Mouse (Mus musculus): Measurements from ENCODE around the gene Hsd17b11. TPM values are rescaled to one million over a fixed set of nuclear protein-coding genes. Genes with fewer than 3 reads are reported as not detected.

Gene Hsd17b11
- 15.1 and 18.8 TPM in 2 replicates for polyA plus RNA-seq (2012; rRNA removed)

DNA sequence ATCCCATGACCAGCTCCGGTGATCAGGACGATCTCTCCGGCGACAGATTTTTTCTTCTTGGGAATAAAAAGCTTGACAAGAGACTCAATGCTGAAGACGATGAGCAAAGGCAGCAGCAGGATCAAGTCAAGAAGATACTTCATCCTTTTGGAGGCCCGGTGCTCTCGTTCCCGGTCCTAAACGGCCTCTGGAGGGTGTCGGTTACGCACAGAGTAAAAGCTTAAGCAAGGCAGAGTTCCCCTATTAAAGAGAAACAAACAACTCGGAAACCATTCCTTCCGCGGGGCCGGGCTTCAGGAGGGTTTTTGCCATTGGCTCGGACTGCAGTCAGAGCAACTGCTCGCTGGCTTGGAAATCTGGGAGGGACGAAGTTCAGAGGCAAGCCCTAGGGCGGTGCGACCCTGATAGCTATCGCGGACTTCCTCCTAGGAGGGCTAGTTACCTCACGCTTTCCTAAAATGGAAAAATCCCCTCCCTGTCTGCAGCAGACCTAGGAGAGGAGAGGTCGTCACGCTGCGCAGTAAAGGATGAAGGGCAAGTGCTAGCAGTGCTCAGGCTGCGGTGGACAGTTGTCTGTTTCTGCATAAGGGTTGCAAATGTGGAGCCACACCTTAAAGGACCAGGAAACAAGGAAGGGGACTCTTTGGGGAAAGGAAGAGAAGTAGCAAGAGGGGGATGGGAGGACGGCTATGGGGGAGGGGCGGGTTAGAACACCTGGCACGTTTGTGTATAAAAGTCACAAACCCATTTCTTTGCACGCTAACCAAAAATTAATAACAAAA, at the start of gene Hsd17b11:
Hsd17b11 (minus strand) TSS at position 323 of the 782 bp plus-strand sequence.
- Histone ChIP-seq H3K27me3 (ENCODE audit: control insufficient read depth, insufficient read depth, low read length) (no peaks in the 10 kb centered on the region), H3K27ac (ENCODE audit: control insufficient read depth, insufficient read depth, low read length) (peak within 1 kb of the TSS; percentile 81), H3K36me3 (ENCODE audit: control insufficient read depth, insufficient read depth, low read length) (no peaks in the 10 kb centered on the region), H3K4me3 (ENCODE audit: control insufficient read depth, insufficient read depth, low read length) (peak within 1 kb of the TSS; percentile 94), H3K4me1 (replicated peaks; ENCODE audit: control insufficient read depth, insufficient read depth, low read length) (peaks cover 37% of the 10 kb centered on the region)
- DNase-seq = peak; percentile 57
- TF ChIP-seq CTCF (IDR thresholded peaks at IDR 0.05; ENCODE audit: borderline replicate concordance, control insufficient read depth, extremely low read depth, insufficient read depth, low read length, poor library complexity) (no peak), POLR2A (IDR thresholded peaks at IDR 0.05; ENCODE audit: control insufficient read depth, extremely low read depth, insufficient read depth, low read length, poor library complexity) (no peak; the same call in 1 of the 2 replicates)
- under 1% methylated on average over 31 of the region's 31 CpGs for WGBS

DNA sequence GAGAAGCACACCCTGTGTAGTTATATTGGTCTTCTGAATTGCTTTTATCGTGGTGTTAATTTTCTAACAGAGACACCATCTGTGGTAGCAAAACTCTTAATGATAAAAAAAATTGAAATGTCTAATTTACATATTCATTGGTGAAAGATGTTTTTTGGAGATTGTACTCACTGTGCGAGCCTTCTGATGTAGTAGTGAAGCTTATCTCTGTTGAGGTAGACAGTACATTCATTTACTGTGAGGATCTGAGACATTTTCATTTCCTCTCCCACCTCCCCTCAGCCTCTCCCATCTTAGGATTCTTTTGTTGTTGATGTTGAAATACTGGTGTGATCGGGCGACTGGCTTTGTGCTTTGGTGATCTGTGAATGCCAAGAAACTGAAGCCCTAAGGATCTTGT, 49.3 kb upstream of the Hsd17b11 start:
- Histone ChIP-seq H3K4me3 (ENCODE audit: control insufficient read depth, insufficient read depth, low read length) (no peak overlapping the region), H3K36me3 (ENCODE audit: control insufficient read depth, insufficient read depth, low read length) (no peaks in the 10 kb centered on the region), H3K27ac (ENCODE audit: control insufficient read depth, insufficient read depth, low read length) (no peak overlapping the region), H3K27me3 (ENCODE audit: control insufficient read depth, insufficient read depth, low read length) (no peaks in the 10 kb centered on the region), H3K4me1 (replicated peaks; ENCODE audit: control insufficient read depth, insufficient read depth, low read length) (no peaks in the 10 kb centered on the region)
- 77% methylated on average over 4 of the region's 4 CpGs for WGBS
- no peak for DNase-seq
- TF ChIP-seq CTCF (IDR thresholded peaks at IDR 0.05; ENCODE audit: borderline replicate concordance, control insufficient read depth, extremely low read depth, insufficient read depth, low read length, poor library complexity) (no peak), POLR2A (IDR thresholded peaks at IDR 0.05; ENCODE audit: control insufficient read depth, extremely low read depth, insufficient read depth, low read length, poor library complexity) (no peak)

DNA sequence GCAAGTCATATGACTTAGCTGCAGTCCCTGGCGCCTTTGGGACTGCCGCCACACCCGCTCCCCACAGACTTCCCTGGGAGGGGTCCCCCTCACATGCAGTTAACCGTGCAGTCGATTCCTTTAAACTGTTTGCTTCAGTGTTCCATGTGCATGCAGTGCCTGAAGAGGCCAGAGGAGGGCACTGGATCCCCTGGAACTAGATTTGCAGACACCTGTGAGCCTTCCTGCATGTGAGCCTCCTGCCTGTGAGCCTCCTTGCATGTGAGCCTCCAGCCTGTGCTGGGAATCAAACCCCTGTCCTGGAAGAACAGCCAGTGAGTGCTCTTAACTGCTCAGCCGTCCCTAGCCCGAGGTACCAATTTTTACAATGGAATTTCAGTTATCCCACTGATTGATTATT, 47.0 kb upstream of the Hsd17b11 start:
- H3K27ac ChIP-seq (ENCODE audit: control insufficient read depth, insufficient read depth, low read length) = no peak overlapping the region
- H3K4me3 ChIP-seq (ENCODE audit: control insufficient read depth, insufficient read depth, low read length) = no peak overlapping the region
- DNase-seq = peak; percentile 12
- no peaks in the 10 kb centered on the region for H3K27me3 ChIP-seq (ENCODE audit: control insufficient read depth, insufficient read depth, low read length)
- 80% methylated on average over 7 of the region's 7 CpGs for WGBS
- TF ChIP-seq POLR2A (IDR thresholded peaks at IDR 0.05; ENCODE audit: control insufficient read depth, extremely low read depth, insufficient read depth, low read length, poor library complexity) (no peak), CTCF (IDR thresholded peaks at IDR 0.05; ENCODE audit: borderline replicate concordance, control insufficient read depth, extremely low read depth, insufficient read depth, low read length, poor library complexity) (peak; percentile 32; the same call in 1 of the 2 replicates)
- H3K4me1 ChIP-seq (replicated peaks; ENCODE audit: control insufficient read depth, insufficient read depth, low read length) = no peaks in the 10 kb centered on the region
- H3K36me3 ChIP-seq (ENCODE audit: control insufficient read depth, insufficient read depth, low read length) = peaks cover 6% of the 10 kb centered on the region

DNA sequence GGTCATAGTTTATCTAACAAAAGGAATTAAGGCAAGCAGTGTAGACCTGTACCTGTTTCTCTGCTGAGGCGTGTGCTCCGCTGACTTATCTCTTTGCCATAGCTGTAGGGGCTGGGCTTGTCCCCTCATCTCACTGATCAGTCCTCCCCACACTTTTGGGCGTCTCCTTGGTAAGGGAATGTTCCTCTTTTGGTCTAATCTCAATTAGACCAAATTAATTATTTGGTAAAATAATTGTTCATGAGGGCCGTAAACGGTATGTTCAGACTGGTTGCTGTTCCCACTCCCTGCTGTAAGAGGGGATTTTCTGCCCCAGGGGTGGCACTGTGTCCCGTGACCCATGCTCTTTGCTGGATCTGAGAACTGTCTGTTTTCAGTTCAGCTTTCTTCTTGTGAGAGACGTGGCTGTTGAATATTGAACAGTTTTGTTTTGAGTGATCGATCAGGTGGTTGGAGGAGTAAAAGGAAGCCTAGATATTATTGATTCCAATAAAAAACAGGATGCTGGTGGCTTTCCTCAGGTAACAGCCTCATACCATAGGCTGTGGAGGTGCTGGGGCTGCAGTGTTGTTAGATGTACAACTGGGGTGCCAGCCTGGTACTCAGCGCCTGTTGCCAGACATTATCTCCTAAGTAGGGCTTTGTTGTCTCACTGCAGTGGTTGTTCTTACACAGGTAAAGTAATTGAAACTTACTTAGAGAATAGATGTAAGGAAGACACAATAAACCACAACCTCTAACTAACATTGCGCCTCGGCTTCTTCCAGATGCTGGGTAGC, 41.2 kb upstream of the Hsd17b11 start:
- WGBS = 96% methylated on average over 11 of the region's 11 CpGs
- peaks cover 27% of the 10 kb centered on the region for H3K36me3 ChIP-seq (ENCODE audit: control insufficient read depth, insufficient read depth, low read length)

DNA sequence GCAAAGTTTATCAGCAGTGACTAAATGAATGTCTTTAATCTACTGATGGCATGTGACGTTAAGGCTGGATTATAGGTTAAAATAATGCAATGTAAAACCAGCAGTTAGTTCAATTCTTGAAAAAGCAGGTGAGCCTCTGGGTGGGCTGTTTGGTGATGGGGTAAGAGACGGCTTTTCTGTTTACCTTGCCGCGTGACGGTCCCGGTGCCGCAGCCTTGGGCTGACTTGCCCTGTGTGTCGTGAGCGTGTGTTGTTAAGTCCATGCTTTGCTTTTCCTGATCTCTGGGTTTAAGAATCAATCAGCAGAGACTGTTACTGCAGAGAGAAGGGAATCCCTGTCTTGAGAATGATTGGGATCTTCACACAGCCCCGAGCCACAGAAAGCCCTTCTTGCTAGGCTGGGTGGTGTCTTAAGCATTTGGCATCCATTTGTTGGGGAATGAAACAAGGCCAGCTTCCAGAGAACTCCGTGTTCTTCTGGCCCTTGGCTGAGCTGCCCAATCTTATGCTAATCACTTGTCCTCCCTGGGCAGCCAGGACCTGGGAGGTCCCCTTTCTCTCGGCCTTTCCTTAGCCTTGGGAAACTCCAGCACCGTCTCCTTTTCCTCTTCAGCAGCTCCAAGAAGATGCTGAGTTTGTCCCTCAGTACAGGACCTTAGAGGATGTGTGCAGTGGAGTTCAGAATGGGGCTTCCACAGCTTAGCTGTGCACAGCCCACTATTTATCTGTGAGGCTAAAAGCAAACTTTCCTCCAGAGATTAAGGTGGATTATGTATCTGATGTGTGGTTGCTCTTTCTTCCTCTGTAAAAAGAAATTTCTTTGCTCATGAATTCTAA, 40.4 kb upstream of the Hsd17b11 start:
- H3K27ac ChIP-seq (ENCODE audit: control insufficient read depth, insufficient read depth, low read length) = no peak overlapping the region
- no peaks in the 10 kb centered on the region for H3K4me1 ChIP-seq (replicated peaks; ENCODE audit: control insufficient read depth, insufficient read depth, low read length)
- TF ChIP-seq POLR2A (IDR thresholded peaks at IDR 0.05; ENCODE audit: control insufficient read depth, extremely low read depth, insufficient read depth, low read length, poor library complexity) (no peak), CTCF (IDR thresholded peaks at IDR 0.05; ENCODE audit: borderline replicate concordance, control insufficient read depth, extremely low read depth, insufficient read depth, low read length, poor library complexity) (no peak)
- H3K4me3 ChIP-seq (ENCODE audit: control insufficient read depth, insufficient read depth, low read length) = no peak overlapping the region
- peaks cover 27% of the 10 kb centered on the region for H3K36me3 ChIP-seq (ENCODE audit: control insufficient read depth, insufficient read depth, low read length)
- WGBS = 97% methylated on average over 13 of the region's 13 CpGs
- no peaks in the 10 kb centered on the region for H3K27me3 ChIP-seq (ENCODE audit: control insufficient read depth, insufficient read depth, low read length)
- DNase-seq = no peak

More for the DNA sequence above, 41.2 kb upstream of the Hsd17b11 start:
- Histone ChIP-seq H3K27me3 (ENCODE audit: control insufficient read depth, insufficient read depth, low read length) (no peaks in the 10 kb centered on the region), H3K4me3 (ENCODE audit: control insufficient read depth, insufficient read depth, low read length) (no peak overlapping the region), H3K4me1 (replicated peaks; ENCODE audit: control insufficient read depth, insufficient read depth, low read length) (no peaks in the 10 kb centered on the region), H3K27ac (ENCODE audit: control insufficient read depth, insufficient read depth, low read length) (no peak overlapping the region)
- TF ChIP-seq POLR2A (IDR thresholded peaks at IDR 0.05; ENCODE audit: control insufficient read depth, extremely low read depth, insufficient read depth, low read length, poor library complexity) = no peak
- TF ChIP-seq CTCF (IDR thresholded peaks at IDR 0.05; ENCODE audit: borderline replicate concordance, control insufficient read depth, extremely low read depth, insufficient read depth, low read length, poor library complexity) = no peak
- DNase-seq = no peak

DNA sequence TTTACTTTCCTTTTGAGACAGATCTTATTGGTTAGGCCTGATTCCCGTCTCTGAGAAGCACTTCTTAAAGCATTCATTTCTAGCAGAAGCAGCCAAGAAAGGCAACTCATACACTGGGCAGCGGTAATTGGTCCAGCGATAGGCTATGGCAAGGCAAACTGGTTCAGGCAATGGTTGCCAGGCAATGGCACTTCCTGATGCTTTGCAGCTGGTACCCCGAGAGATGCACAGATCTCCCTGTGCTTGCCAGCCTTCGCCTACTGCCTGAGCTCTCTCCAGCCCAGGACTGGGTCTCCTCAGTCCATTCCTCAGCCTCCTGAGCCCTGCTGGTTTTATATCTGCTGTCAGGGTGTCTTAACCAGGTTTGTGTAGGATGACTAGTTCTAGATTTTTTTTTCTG, 38.7 kb upstream of the Hsd17b11 start:
- TF ChIP-seq CTCF (IDR thresholded peaks at IDR 0.05; ENCODE audit: borderline replicate concordance, control insufficient read depth, extremely low read depth, insufficient read depth, low read length, poor library complexity) (no peak), POLR2A (IDR thresholded peaks at IDR 0.05; ENCODE audit: control insufficient read depth, extremely low read depth, insufficient read depth, low read length, poor library complexity) (no peak)
- Histone ChIP-seq H3K4me3 (ENCODE audit: control insufficient read depth, insufficient read depth, low read length) (no peak overlapping the region), H3K27me3 (ENCODE audit: control insufficient read depth, insufficient read depth, low read length) (no peaks in the 10 kb centered on the region), H3K36me3 (ENCODE audit: control insufficient read depth, insufficient read depth, low read length) (peaks cover 27% of the 10 kb centered on the region), H3K27ac (ENCODE audit: control insufficient read depth, insufficient read depth, low read length) (no peak overlapping the region), H3K4me1 (replicated peaks; ENCODE audit: control insufficient read depth, insufficient read depth, low read length) (no peaks in the 10 kb centered on the region)
- no peak for DNase-seq
- WGBS = 96% methylated on average over 5 of the region's 5 CpGs
